Mouse (Mus musculus): Measurements from ENCODE around the gene Zfp629.

DNA sequence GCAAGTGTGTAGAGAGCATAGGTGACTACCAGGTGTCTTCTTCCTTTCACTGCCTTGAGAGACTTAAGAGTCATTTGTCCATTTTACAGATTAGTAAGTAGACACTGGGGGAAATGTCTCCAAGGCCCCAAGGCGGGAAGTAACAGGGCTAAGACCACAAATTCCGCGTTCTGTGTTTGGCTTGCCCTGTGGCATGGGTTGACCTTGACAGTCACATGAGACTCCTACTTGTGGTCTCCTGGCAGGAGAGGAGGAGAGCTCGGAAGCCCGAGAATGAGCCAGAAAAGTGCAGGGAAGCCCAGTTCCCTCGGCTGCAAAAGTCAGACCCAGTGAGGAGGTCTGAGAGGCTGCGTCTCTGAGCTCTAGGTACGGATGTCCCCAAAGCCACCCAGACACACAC is 2.1 kb downstream of the Zfp629 start:
- TF ChIP-seq POLR2A (IDR thresholded peaks at IDR 0.05; ENCODE audit: borderline replicate concordance, control insufficient read depth, low read depth, low read length) (no peak), CTCF (IDR thresholded peaks at IDR 0.05; ENCODE audit: control insufficient read depth, insufficient read depth, low read length) (no peak)

Measured in bone marrow, adult 2 months (tissue).